Mouse (Mus musculus) liver, embryonic 15.5 days (tissue): Measurements from ENCODE around the gene Pip5k1b. TPM values are rescaled to one million over a fixed set of nuclear protein-coding genes. Genes with fewer than 3 reads are reported as not detected.
A peak's percentile ranks its signal among the peaks of the same experiment; 100 is the strongest.

Experiments
- ATAC-seq: fragments of 200-750 bp; cut with Nextera tagmentation; 2 replicates; pipeline ENCODE4 v1.8.0; 2017; ENCODE audit warnings: moderate number of reproducible peaks, mild to moderate bottlenecking, moderate library complexity; ENCODE audit not compliant: insufficient read depth
- H3K27ac ChIP-seq: fragments of 300-500 bp; sonication (generic); replicated peaks from 2 replicates; pipeline ENCODE4 v1.5.1; 2015; ENCODE audit warnings: mild to moderate bottlenecking, inconsistent platforms
- H3K27me3 ChIP-seq: fragments of 300-500 bp; sonication (generic); 2 replicates; pipeline ENCODE4 v1.6.1; 2015; ENCODE audit warnings: mild to moderate bottlenecking, inconsistent platforms
- H3K36me3 ChIP-seq: fragments of 300-500 bp; sonication (generic); replicated peaks from 2 replicates; pipeline ENCODE4 v1.6.1; 2015; ENCODE audit warnings: moderate library complexity, mild to moderate bottlenecking, inconsistent platforms
- H3K4me1 ChIP-seq: fragments of 300-500 bp; sonication (generic); replicated peaks from 2 replicates; pipeline ENCODE4 v1.6.1; 2015; ENCODE audit warnings: inconsistent platforms
- H3K4me2 ChIP-seq: fragments of 300-500 bp; sonication (generic); 2 replicates; pipeline ENCODE4 v1.6.1; 2015; ENCODE audit warnings: moderate library complexity, mild to moderate bottlenecking, inconsistent platforms
- H3K4me3 ChIP-seq: fragments of 300-500 bp; sonication (generic); replicated peaks from 2 replicates; pipeline ENCODE4 v1.5.1; 2015; ENCODE audit warnings: mild to moderate bottlenecking, inconsistent platforms
- H3K9ac ChIP-seq: fragments of 300-500 bp; sonication (generic); 2 replicates; pipeline ENCODE4 v1.6.1; 2015; ENCODE audit warnings: moderate library complexity, mild to moderate bottlenecking, inconsistent platforms
- H3K9me3 ChIP-seq: fragments of 300-500 bp; sonication (generic); replicated peaks from 2 replicates; pipeline ENCODE4 v1.6.1; 2016; ENCODE audit warnings: inconsistent platforms
- WGBS: fragments of 180-500 bp; shearing (Covaris S2); methylation state at CpG from one replicate; pipeline ENCODE4 v1.1.7; 2015; ENCODE audit warnings: mixed read lengths; ENCODE audit not compliant: insufficient replicate concordance; 5-methylcytosine and 5-hydroxymethylcytosine counted together
- polyA plus RNA-seq: library from polyadenylated mRNA; unstranded; fragments of >200 nt; fragmentation: Nextera tagmentation; extraction: Ambion mirVana; gene quantifications from 2 replicates; pipeline ENCODE4 v1.2.1, GENCODE M21; 2015

The Pip5k1b gene
- polyA plus RNA-seq, 1 experiment from 2014 or later: 9.5 TPM

DNA sequence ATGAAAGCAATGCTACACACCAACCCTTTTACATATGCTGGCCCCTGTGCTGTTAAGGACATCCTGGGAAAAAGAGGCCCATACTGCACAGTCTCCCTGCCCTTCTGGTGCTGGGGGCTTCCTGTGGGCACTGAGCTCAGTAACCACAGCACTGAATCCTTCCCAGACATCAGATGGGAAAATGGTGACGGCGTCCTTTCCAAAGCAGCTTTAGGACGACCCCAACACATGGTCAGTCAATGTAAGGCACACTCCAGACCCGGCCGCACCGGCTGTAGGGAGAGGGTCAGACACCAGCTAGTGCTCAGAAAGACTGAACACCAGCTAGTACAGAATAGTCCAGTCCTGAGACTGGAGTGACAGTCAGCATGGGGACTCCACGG is 13.4 kb downstream of the Pip5k1b start:
- no peak overlapping the region for H3K27ac ChIP-seq

GRCm38 (mm10) chr19:24541669-24542292 is 13.9 kb downstream of the Pip5k1b start:
- Histone ChIP-seq H3K4me2 (no peak overlapping the region), H3K4me1 (peaks cover 65% of the 10 kb centered on the region)
- WGBS: 73% methylated on average over 17 of the region's 17 CpGs

More for the DNA sequence above, 13.4 kb downstream of the Pip5k1b start:
- 89% methylated on average over 7 of the region's 7 CpGs for WGBS
- peaks cover 60% of the 10 kb centered on the region for H3K4me1 ChIP-seq
- peaks cover under 1% of the 10 kb centered on the region; the same call in 1 of the 2 replicates for H3K36me3 ChIP-seq
- H3K4me3 ChIP-seq: no peak overlapping the region
- no peak for ATAC-seq
- no peak overlapping the region for H3K4me2 ChIP-seq
- no peaks in the 10 kb centered on the region for H3K27me3 ChIP-seq
- no peaks in the 10 kb centered on the region for H3K9me3 ChIP-seq
- H3K9ac ChIP-seq: no peak overlapping the region

DNA sequence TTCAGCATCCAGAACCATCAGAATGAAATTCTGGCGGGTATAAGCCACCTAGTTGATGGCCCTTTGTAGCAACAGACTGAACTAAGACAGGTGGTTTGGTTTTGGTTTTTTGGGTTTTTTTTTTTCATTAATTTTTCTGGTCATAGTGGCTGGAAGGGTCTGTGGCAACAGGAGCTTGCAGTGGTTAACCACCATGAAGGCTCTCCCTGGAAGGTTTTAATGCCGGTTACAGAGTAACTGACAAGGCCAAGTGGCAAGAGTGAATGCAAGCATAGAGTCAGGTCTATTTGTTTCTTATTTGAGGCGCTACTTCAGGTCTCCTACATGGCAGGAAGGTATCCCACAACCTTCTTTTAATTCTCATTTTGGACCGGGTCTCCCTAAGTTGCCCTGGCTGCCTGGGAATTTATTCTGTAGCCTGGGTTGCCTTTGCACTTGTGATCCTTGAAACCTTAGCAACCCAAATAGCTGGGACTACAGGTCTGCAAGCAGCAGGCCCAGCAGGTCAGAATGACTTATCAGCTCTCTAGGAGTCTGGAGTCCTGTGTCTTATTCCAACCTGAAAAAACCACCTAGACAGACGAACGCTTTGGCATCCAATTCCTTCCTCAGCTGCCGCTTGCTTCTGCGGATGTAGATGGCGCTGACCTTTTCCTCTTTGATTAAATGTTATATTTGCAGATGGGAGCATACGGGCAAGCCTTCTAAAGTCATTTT is 14.6 kb downstream of the Pip5k1b start:
- no peak overlapping the region for H3K4me2 ChIP-seq
- 84% methylated on average over 10 of the region's 10 CpGs for WGBS
- H3K4me3 ChIP-seq: no peak overlapping the region
- H3K4me1 ChIP-seq: peaks cover 67% of the 10 kb centered on the region
- no peak overlapping the region for H3K9ac ChIP-seq
- H3K36me3 ChIP-seq: no peaks in the 10 kb centered on the region
- no peak for ATAC-seq
- H3K27ac ChIP-seq: no peak overlapping the region
- H3K9me3 ChIP-seq: no peaks in the 10 kb centered on the region
- H3K27me3 ChIP-seq: no peaks in the 10 kb centered on the region

More at GRCm38 (mm10) chr19:24541669-24542292, 13.9 kb downstream of the Pip5k1b start:
- no peak for ATAC-seq
- Histone ChIP-seq H3K9ac (no peak overlapping the region), H3K27ac (no peak overlapping the region), H3K4me3 (no peak overlapping the region), H3K36me3 (no peaks in the 10 kb centered on the region), H3K9me3 (no peaks in the 10 kb centered on the region), H3K27me3 (no peaks in the 10 kb centered on the region)

- no peak for ATAC-seq
- H3K9ac ChIP-seq: no peak overlapping the region
Measured at GRCm38 (mm10) chr19:24539041-24539440, 16.6 kb downstream of the Pip5k1b start.

DNA sequence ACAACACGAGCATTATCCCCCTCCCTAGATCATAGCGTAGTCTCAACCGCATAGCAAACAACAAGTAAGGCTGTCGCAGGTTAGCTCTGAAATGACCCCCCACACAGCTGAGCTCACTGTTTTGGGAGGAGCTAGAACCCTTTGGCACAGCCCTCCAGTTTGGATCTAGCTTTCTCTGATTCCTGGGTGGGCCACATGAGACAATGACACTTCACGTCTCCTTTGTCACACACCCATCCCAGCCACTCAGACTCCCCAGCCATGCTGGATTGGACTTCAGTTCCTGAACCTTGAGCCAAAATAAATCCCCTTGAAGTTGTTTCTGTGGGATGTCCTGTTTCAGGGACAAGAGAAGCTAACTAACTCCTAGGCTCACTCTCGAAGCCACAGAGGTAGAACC is 17.5 kb downstream of the Pip5k1b start:
- Histone ChIP-seq H3K27ac (peak overlapping the region; percentile 51), H3K4me3 (no peak overlapping the region)
- ATAC-seq: no peak

More at GRCm38 (mm10) chr19:24539041-24539440, 16.6 kb downstream of the Pip5k1b start:
- Histone ChIP-seq H3K36me3 (no peaks in the 10 kb centered on the region), H3K4me2 (no peak overlapping the region), H3K4me1 (peaks cover 69% of the 10 kb centered on the region), H3K27me3 (no peaks in the 10 kb centered on the region), H3K9me3 (no peaks in the 10 kb centered on the region), H3K4me3 (no peak overlapping the region), H3K27ac (peak overlapping the region; percentile 26; the same call in 1 of the 2 replicates)
- 50% methylated on average over 1 of the region's 1 CpGs for WGBS

GRCm38 (mm10) chr19:24537691-24538090 is 18.0 kb downstream of the Pip5k1b start:
- Histone ChIP-seq H3K9me3 (no peaks in the 10 kb centered on the region), H3K4me2 (no peak overlapping the region), H3K36me3 (no peaks in the 10 kb centered on the region), H3K27ac (peak overlapping the region; percentile 51), H3K27me3 (no peaks in the 10 kb centered on the region), H3K4me3 (no peak overlapping the region), H3K4me1 (peaks cover 79% of the 10 kb centered on the region), H3K9ac (no peak overlapping the region)
- 72% methylated on average over 4 of the region's 4 CpGs for WGBS
- ATAC-seq: no peak

More for the DNA sequence above, 17.5 kb downstream of the Pip5k1b start:
- 75% methylated on average over 6 of the region's 6 CpGs for WGBS
- H3K36me3 ChIP-seq: no peaks in the 10 kb centered on the region
- no peak overlapping the region for H3K9ac ChIP-seq
- peaks cover 74% of the 10 kb centered on the region for H3K4me1 ChIP-seq
- no peaks in the 10 kb centered on the region for H3K27me3 ChIP-seq
- H3K9me3 ChIP-seq: no peaks in the 10 kb centered on the region
- no peak overlapping the region for H3K4me2 ChIP-seq

GRCm38 (mm10) chr19:24536920-24537319 is 18.8 kb downstream of the Pip5k1b start:
- H3K4me1 ChIP-seq: peaks cover 74% of the 10 kb centered on the region
- no peaks in the 10 kb centered on the region for H3K9me3 ChIP-seq
- no peak for ATAC-seq
- no peak overlapping the region for H3K9ac ChIP-seq
- H3K4me3 ChIP-seq: no peak overlapping the region
- no peaks in the 10 kb centered on the region for H3K36me3 ChIP-seq
- peak overlapping the region; percentile 93 for H3K27ac ChIP-seq
- 80% methylated on average over 5 of the region's 5 CpGs for WGBS
- H3K27me3 ChIP-seq: no peaks in the 10 kb centered on the region
- H3K4me2 ChIP-seq: no peak overlapping the region

DNA sequence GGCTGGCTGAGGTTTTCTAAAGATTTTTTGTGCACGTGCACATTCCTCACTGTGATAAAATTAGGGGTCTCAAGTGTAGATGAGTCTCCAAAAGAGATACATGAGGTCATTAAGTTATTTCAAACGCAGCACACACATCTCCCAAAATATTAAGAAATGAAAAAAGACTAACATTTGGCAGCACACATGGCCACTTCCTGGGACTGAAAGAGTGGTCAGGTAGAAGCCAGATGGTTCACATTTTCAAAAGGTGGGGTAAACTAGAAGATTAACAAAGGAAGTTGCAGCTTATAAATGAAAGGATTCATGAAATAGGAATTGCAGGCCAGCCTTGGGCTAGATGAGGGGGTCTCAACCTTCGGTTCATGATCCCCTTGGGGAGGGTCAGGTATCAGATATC is 19.4 kb downstream of the Pip5k1b start:
- no peak overlapping the region for H3K4me3 ChIP-seq
- H3K36me3 ChIP-seq: no peaks in the 10 kb centered on the region
- 77% methylated on average over 3 of the region's 3 CpGs for WGBS
- no peak for ATAC-seq
- no peak overlapping the region for H3K9ac ChIP-seq
- no peaks in the 10 kb centered on the region for H3K27me3 ChIP-seq
- peak overlapping the region; percentile 67; the same call in 1 of the 2 replicates for H3K4me2 ChIP-seq
- no peaks in the 10 kb centered on the region for H3K9me3 ChIP-seq
- peak overlapping the region; percentile 93 for H3K27ac ChIP-seq
- peaks cover 71% of the 10 kb centered on the region for H3K4me1 ChIP-seq

DNA sequence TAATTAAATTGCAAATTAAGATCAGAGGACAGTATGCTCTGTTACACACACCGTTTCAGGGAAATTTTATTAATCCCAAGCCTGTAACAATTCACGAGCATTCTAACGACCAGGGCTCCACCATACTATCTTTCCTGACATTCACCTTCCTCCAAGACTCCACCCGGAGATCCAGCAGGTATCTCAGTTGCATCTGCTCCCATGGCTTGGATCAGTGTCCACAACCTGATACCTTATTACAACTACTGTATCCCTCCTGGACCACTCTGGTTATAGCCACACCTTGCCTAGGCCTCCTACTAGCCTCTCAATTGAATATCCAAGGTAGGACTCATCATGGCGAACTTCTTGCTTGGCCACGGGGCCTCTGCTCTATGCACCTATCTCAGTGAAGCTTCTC is 20.5 kb downstream of the Pip5k1b start:
- Histone ChIP-seq H3K9ac (peak overlapping the region; percentile 28; the same call in 1 of the 2 replicates), H3K4me1 (peaks cover 67% of the 10 kb centered on the region), H3K36me3 (no peaks in the 10 kb centered on the region), H3K27me3 (no peaks in the 10 kb centered on the region), H3K27ac (peak overlapping the region; percentile 93), H3K9me3 (no peaks in the 10 kb centered on the region), H3K4me2 (peak overlapping the region; percentile 67), H3K4me3 (peak overlapping the region; percentile 36)
- WGBS: 41% methylated on average over 6 of the region's 6 CpGs
- peak; percentile 83 for ATAC-seq

DNA sequence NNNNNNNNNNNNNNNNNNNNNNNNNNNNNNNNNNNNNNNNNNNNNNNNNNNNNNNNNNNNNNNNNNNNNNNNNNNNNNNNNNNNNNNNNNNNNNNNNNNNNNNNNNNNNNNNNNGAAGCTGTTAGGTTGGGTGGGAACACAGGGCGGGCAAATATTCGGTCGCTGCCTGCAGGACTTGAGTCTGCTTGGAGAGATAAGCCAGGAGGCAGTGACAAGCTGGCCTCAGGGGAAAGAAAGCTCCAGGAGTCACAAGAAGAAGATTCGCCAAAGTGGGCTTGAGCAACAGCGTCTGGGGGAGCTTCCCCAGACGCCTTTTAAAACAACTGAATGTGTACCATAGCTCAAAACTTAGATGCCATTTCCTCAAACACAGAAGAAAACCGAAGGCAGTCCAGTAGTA is 20.9 kb downstream of the Pip5k1b start:
- peak; percentile 100 for ATAC-seq
- Histone ChIP-seq H3K4me2 (peak overlapping the region; percentile 67), H3K27ac (peak overlapping the region; percentile 93), H3K27me3 (no peaks in the 10 kb centered on the region), H3K36me3 (no peaks in the 10 kb centered on the region), H3K4me3 (peak overlapping the region; percentile 36), H3K4me1 (peaks cover 64% of the 10 kb centered on the region), H3K9ac (peak overlapping the region; percentile 28), H3K9me3 (no peaks in the 10 kb centered on the region)
- 20% methylated on average over 7 of the region's 7 CpGs for WGBS

- H3K9me3 ChIP-seq: no peaks in the 10 kb centered on the region
- H3K4me3 ChIP-seq: no peak overlapping the region
- peaks cover 62% of the 10 kb centered on the region for H3K4me1 ChIP-seq
- no peaks in the 10 kb centered on the region for H3K27me3 ChIP-seq
- H3K36me3 ChIP-seq: no peaks in the 10 kb centered on the region
- H3K27ac ChIP-seq: peak overlapping the region; percentile 79
- ATAC-seq: no peak
- WGBS: 40% methylated on average over 4 of the region's 4 CpGs
- peak overlapping the region; percentile 40; the same call in 1 of the 2 replicates for H3K4me2 ChIP-seq
- H3K9ac ChIP-seq: no peak overlapping the region
Measured at GRCm38 (mm10) chr19:24528910-24529561, 26.6 kb downstream of the Pip5k1b start.
